Mouse (Mus musculus) bone marrow, adult 2 months (tissue): ENCODE results near the gene Il6ra. TPM values are rescaled to one million over a fixed set of nuclear protein-coding genes. Genes with fewer than 3 reads are reported as not detected.

ENCODE experiments used
- H3K27ac ChIP-seq: fragments of 200-500 bp; 2 replicates; pipeline ENCODE4 v1.5.1; 2012; ENCODE audit warnings: low read depth, mild to moderate bottlenecking, control low read depth, inconsistent platforms, low read length; ENCODE audit not compliant: control insufficient read depth, poor library complexity, insufficient read depth
- H3K4me1 ChIP-seq: fragments of 200-500 bp; 2 replicates; pipeline ENCODE4 v1.6.1; 2011; ENCODE audit warnings: low read length; ENCODE audit not compliant: control insufficient read depth, insufficient read depth
- H3K4me3 ChIP-seq: fragments of 200-500 bp; replicated peaks from 2 replicates; pipeline ENCODE3; 2011; ENCODE audit warnings: mild to moderate bottlenecking, low read depth, low read length, control low read depth; ENCODE audit not compliant: control insufficient read depth
- CTCF ChIP-seq: fragments of 200-500 bp; IDR thresholded peaks from 2 replicates; pipeline ENCODE4 v1.5.1; 2011; ENCODE audit warnings: low read length, control low read depth; ENCODE audit not compliant: control insufficient read depth, insufficient read depth
- POLR2A ChIP-seq: fragments of 200-500 bp; IDR thresholded peaks from 2 replicates; pipeline ENCODE4 v1.6.1; 2011; ENCODE audit warnings: low read depth, mild to moderate bottlenecking, control low read depth, low read length, borderline replicate concordance; ENCODE audit not compliant: control insufficient read depth
- WGBS: fragments of 180-500 bp; shearing (Covaris S2); methylation state at CpG from one replicate; pipeline ENCODE4 v1.1.7; 2018; 5-methylcytosine and 5-hydroxymethylcytosine counted together
- polyA plus RNA-seq: library from polyadenylated mRNA; stranded (reverse); fragments of >200 nt; gene quantifications from 2 replicates; pipeline ENCODE4 v1.2.4, GENCODE M21; 2011; ENCODE audit warnings: low replicate concordance; ENCODE audit not compliant: missing spikeins, insufficient read depth, insufficient read length

The Il6ra gene
- polyA plus RNA-seq: 6.5 and 11.4 TPM in 2 replicates

DNA sequence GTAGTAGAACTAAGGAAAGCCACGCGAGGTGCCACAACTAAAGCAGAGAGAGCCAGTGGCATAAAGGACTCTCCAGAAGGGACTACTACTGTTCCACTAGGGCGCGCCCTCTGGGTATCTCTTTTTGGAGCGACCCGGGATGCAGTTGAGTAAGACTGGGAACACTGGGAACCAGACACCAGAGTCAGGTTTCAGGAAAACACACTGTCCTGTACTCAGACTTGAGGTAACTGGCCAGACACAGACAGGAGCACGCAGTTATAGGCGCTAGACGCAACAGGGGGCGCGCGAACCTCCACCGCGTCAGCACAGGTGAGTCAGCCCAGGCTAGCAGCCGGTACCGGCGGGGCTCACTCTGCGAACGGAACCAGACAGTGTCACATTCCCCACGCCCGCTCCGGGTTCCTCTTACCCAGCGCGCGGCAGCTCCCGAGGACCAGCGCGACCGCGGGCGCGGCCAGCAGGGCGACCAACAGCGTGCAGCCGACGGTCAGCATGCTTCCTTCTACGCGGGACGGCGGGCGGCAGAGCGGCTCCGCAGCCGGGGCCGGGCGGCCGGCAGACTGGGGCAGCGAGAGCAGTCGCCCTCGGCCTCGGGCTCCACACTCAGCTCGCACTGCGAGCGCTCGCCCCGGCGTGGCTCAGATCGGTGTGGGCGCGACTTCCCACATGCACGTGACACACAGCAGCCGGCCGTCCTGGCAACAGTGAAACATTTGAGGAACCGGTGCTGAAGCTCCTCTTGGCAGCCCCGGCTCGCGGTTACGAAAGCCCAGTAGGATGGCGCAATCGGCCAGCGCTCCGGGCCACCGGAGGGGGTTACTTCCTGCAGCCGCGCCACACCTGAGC lies at the start of gene Il6ra:
Gene Il6ra (minus strand): TSS at position 654 of the 849 bp plus-strand sequence.
- no peak for TF ChIP-seq CTCF
- peak; percentile 58; the same call in 1 of the 2 replicates for TF ChIP-seq POLR2A
- WGBS: 1% methylated on average over 75 of the region's 75 CpGs
- H3K27ac ChIP-seq: peak within 1 kb of the TSS; percentile 96
- peaks cover 6% of the 10 kb centered on the region; the same call in 1 of the 2 replicates for H3K4me1 ChIP-seq
- peak within 1 kb of the TSS; percentile 76 for H3K4me3 ChIP-seq

DNA sequence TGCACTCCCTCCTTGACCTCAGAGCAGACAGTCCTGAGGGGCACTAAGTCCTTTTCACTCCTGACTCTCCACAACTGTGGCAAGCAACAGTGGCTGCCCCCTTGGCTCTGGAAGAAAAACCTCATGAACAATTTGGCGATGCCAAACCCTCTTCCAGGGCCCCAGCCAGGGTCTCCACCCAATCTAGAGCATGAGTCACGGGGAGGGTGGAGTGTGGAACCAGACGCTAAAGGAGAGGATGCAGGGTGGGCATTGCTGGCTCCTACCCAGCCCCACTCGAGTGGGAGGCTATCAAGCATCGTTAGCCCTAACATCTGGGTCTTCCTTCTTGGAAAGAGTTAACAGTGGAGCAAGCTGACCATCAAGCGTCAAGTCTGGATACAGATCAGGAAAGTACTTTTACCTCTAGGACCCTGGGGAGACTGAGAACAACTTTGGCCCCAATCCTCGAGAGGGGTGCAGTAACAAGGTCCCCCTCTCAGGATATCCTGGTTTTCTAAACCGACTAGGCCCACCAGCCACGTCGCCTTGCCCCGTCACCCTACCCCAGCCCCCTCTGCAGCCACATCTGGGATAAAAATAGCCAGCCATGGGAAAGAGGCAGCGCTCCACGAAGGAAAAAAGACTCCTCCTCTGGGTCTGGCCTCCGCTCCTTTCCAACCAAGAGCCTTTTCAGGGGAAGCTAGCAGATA lies 49.2 kb upstream of the Il6ra start:
- Histone ChIP-seq H3K27ac (peak overlapping the region; percentile 33), H3K4me1 (peaks cover 1% of the 10 kb centered on the region; the same call in 1 of the 2 replicates), H3K4me3 (peak overlapping the region; percentile 68)
- TF ChIP-seq CTCF (no peak), POLR2A (no peak)
- 1% methylated on average over 14 of the region's 14 CpGs for WGBS

DNA sequence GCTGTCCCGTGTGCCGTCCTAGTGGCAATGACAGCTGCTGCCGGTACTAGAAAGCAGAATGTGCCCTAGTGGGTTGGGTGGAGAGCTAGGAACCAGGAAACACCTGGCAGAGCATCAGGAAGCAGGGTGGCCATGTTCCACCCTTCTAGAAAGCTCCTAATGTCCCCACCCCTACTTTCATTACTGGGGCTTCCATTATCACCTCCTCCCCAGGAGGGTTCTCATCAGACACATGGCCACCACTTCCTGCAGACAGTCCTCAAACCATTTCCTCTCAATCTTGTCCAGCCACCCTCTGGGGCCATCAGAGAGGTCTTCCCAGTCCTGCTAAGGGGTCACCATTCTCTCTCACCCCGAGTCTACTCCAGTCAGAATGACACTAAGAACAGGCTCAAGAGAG lies 48.4 kb upstream of the Il6ra start:
- TF ChIP-seq CTCF: no peak
- no peak for TF ChIP-seq POLR2A

DNA sequence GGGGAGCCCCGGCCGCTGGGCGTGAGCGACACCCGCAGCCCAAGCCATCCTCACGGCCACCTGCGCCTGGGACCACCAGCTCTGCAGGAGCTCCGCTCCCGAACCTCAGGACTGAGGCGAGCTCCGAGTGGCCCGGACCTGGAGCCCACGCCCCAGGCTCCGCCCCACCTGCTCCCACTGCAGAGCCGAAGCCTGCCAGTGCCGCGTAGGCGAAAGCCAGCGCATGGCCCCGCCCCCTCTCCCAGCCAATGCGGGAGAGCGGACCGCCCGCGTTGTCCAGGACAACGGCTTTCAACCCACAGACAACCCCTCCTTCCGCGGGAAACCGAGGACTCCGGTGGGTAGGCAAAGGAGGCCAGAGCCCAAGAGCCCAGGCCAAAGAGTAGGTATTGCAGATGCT lies 47.5 kb upstream of the Il6ra start:
- 1% methylated on average over 30 of the region's 30 CpGs for WGBS
- TF ChIP-seq POLR2A (no peak), CTCF (no peak)
- Histone ChIP-seq H3K4me3 (peak overlapping the region; percentile 34), H3K27ac (peak overlapping the region; percentile 7; the same call in 1 of the 2 replicates), H3K4me1 (peaks cover 1% of the 10 kb centered on the region; the same call in 1 of the 2 replicates)

More for the DNA sequence above, 48.4 kb upstream of the Il6ra start:
- peak overlapping the region; percentile 29 for H3K4me3 ChIP-seq
- H3K27ac ChIP-seq: no peak overlapping the region
- WGBS: 0% methylated on average over 4 of the region's 4 CpGs
- H3K4me1 ChIP-seq: peaks cover 1% of the 10 kb centered on the region; the same call in 1 of the 2 replicates

DNA sequence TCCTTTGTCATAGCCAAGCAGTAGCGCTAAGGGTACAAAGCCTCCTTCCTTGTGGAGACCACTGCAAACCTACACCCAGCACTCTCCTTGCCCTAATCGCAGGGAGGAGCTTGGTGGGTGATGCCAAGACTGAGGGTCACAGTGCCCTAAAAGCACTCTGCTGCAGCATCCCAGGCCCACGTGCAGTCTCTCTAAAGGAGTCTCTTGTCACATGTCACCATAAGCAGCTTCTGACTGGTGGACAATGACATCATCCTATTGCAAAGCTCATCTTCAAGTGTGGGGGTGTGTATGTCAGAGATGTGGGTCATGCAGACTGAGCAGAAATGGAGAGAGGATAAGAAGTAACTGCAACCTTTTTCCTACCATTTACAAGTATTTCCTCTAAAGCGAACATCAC lies 46.4 kb upstream of the Il6ra start:
- Histone ChIP-seq H3K27ac (no peak overlapping the region), H3K4me3 (no peak overlapping the region), H3K4me1 (peaks cover 1% of the 10 kb centered on the region; the same call in 1 of the 2 replicates)
- WGBS: 82% methylated on average over 4 of the region's 4 CpGs
- no peak for TF ChIP-seq POLR2A
- TF ChIP-seq CTCF: no peak

DNA sequence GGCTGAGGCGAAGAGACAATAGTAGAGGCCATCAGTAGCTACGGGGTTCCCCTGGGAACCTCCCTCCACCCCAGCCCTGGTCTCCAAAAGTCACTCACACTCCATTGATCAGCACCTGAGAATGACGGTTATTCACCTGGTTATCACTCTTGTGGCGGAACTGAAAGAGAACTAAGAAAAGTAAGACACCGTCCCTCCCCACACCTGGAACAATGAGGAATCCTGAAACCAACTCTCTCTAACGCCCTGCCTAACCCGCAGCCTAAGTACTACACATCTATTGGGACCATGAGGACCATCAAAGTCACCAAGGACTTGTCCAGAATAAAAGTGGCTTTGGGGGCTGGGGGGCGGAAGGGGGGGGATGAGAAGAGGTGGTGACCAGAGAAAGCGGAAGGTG lies 44.9 kb upstream of the Il6ra start:
- 87% methylated on average over 9 of the region's 9 CpGs for WGBS
- H3K4me3 ChIP-seq: no peak overlapping the region
- no peak overlapping the region for H3K27ac ChIP-seq
- peaks cover 1% of the 10 kb centered on the region; the same call in 1 of the 2 replicates for H3K4me1 ChIP-seq
- TF ChIP-seq CTCF (no peak), POLR2A (no peak)

DNA sequence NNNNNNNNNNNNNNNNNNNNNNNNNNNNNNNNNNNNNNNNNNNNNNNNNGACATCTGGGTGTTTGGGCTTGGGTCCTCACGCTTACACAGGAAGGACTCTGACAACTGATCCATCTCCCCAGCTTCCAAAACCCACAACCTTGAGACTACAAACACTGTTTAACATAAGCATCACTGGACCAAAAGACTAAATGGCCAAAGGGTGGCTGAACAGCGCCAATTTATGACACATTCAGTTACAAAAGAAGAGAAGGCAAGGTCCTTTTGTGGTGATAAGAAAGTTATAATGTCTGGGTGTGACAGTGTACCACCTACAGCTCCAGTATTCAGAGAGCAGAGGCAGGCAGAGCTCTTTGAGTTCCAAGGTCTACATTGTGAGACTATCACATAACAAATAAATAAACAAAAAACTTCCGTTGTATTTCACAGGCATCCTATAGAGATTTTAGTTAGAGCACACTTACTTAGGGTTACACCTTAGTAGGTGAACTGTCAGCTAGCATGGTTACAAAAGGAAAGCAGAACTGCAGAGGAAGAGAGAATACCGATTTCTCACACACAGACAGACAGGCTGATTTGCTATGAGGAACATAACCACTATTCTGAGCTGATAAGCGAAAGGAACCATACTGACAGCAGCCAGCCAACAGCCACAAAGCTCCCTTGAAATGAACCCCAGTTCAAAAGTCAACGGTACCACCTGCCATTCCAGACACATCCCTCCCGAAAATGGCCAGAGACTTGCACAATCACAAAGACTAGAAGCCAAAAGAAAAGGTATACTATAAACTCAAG lies 43.4 kb upstream of the Il6ra start:
- Histone ChIP-seq H3K4me1 (no peaks in the 10 kb centered on the region; the same call in 1 of the 2 replicates), H3K4me3 (no peak overlapping the region), H3K27ac (no peak overlapping the region)
- TF ChIP-seq POLR2A (no peak), CTCF (no peak)
- 79% methylated on average over 7 of the region's 7 CpGs for WGBS

- no peak overlapping the region for H3K4me3 ChIP-seq
- WGBS: 2% methylated on average over 4 of the region's 4 CpGs
- no peaks in the 10 kb centered on the region for H3K4me1 ChIP-seq
- TF ChIP-seq POLR2A (no peak), CTCF (peak; percentile 94)
- H3K27ac ChIP-seq: no peak overlapping the region
Measured at GRCm38 (mm10) chr3:89953420-89953819, 40.4 kb upstream of the Il6ra start.
